ENCODE assay signal across 27 mouse cellular contexts in genomic region chr2:6258026-6258425, GRCm38 (mm10). TPM values are rescaled to one million over a fixed set of nuclear protein-coding genes. Genes with fewer than 3 reads are reported as not detected.
DNase-seq lines count a peak whose midpoint lies in the region; ATAC-seq and TF ChIP-seq lines count a peak whose summit lies in the region.
"Had no signal": no experiment of that assay in that cellular context is flagged by ENCODE, and none has a peak within 500 bp of the region (broad histone marks: within the 10 kb centered on the region; RNA-seq: fewer than 3 reads in every experiment).

No protein-coding gene starts in this region.

- no peak for DNase-seq in neural tube, embryonic 10.5 days (ENCODE audit: extremely low spot score, low spot score)
- DNase-seq in A20 (ENCODE audit: low read depth, low spot score) (peak; percentile 16), MEL (ENCODE audit: low read depth, low spot score) (peak; percentile 72)
- DNase-seq in urinary bladder, adult 18-20 months (ENCODE audit: low spot score in 2 of 2) = no peak
- DNase-seq: adrenal gland, adult 2 months; adrenal gland, postnatal 10 days; adrenal gland, postnatal 25 days; B cell, adult 2 months; cerebellum, adult 11 months; cerebellum, adult 18-20 months; cerebellum, adult 8-10 months; cerebellum, adult 9-11 months; cerebellum, postnatal 14 days; cerebellum, postnatal 36 days; embryo, embryonic 11 days; forebrain, postnatal 0 days had no signal

- 0 out of 2 replicates have a peak overlapping the region, but pooled peaks have one; percentile 7 for H3K9ac ChIP-seq in neural tube, embryonic 14.5 days (replicated peaks; ENCODE audit: low read depth, low read length)
- H3K9ac ChIP-seq in MEL (ENCODE audit: control insufficient read depth, low read depth, low read length, poor library complexity, severe bottlenecking) = no peak overlapping the region
- no peak overlapping the region for H3K9ac ChIP-seq in forebrain, embryonic 15.5 days (replicated peaks)
- H3K9ac ChIP-seq: embryonic facial prominence, embryonic 13.5 days; embryonic facial prominence, embryonic 15.5 days; forebrain, embryonic 12.5 days; forebrain, postnatal 0 days had no signal

- H3K4me3 ChIP-seq in neural tube, embryonic 14.5 days (ENCODE audit: low read depth, low read length) = no peak overlapping the region
- no peak overlapping the region for H3K4me3 ChIP-seq in MEL (ENCODE audit: control insufficient read depth in 1 of 2, insufficient read depth in 1 of 2, low read depth in 2 of 2, low read length in 2 of 2)
- no peak overlapping the region for H3K4me3 ChIP-seq in forebrain, embryonic 15.5 days
- H3K4me3 ChIP-seq: embryonic facial prominence, embryonic 13.5 days; embryonic facial prominence, embryonic 15.5 days; erythroblast, embryonic 14.5 days; forebrain, embryonic 10.5 days; forebrain, embryonic 12.5 days had no signal

- no peak overlapping the region for H3K27ac ChIP-seq in neural tube, embryonic 14.5 days (ENCODE audit: low read depth, low read length)
- H3K27ac ChIP-seq in MEL (ENCODE audit: control insufficient read depth, low read depth, low read length) = no peak overlapping the region
- H3K27ac ChIP-seq in forebrain, embryonic 15.5 days (replicated peaks) = no peak overlapping the region
- H3K27ac ChIP-seq: embryonic facial prominence, embryonic 13.5 days; embryonic facial prominence, embryonic 15.5 days; forebrain, embryonic 10.5 days; forebrain, embryonic 12.5 days had no signal

- ATAC-seq in neural tube, embryonic 14.5 days (ENCODE audit: low read depth) = no peak
- no peak for ATAC-seq in forebrain, embryonic 15.5 days (replicated peaks)
- ATAC-seq: CD4-positive, CD25-positive, alpha-beta regulatory T cell, adult 4 months; forebrain, embryonic 14.5 days; forebrain, postnatal 0 days had no signal

- no peak for TF ChIP-seq POLR2A in MEL (IDR thresholded peaks at IDR 0.05; ENCODE audit: control insufficient read depth in 1 of 2, insufficient read depth in 1 of 2, low read depth in 1 of 2, low read length in 2 of 2, poor library complexity in 1 of 2)

- no peak overlapping the region for H3K4me2 ChIP-seq in neural tube, embryonic 14.5 days (ENCODE audit: low read depth, low read length)
- H3K4me2 ChIP-seq in forebrain, embryonic 15.5 days (replicated peaks) = no peak overlapping the region
- H3K4me2 ChIP-seq: embryonic facial prominence, embryonic 13.5 days; embryonic facial prominence, embryonic 15.5 days; forebrain, embryonic 12.5 days had no signal

- no peaks in the 10 kb centered on the region for H3K36me3 ChIP-seq in neural tube, embryonic 14.5 days (ENCODE audit: control insufficient read depth, insufficient read depth, low read length)
- peaks cover 0 to 13% of the 10 kb centered on the region in 2 experiments; a peak in 2 of 4 replicates for H3K36me3 ChIP-seq in MEL (ENCODE audit: control insufficient read depth in 1 of 2, insufficient read depth in 2 of 2, low read length in 2 of 2)
- H3K36me3 ChIP-seq in forebrain, embryonic 15.5 days = no peaks in the 10 kb centered on the region
- H3K36me3 ChIP-seq: embryonic facial prominence, embryonic 13.5 days; embryonic facial prominence, embryonic 15.5 days; forebrain, embryonic 10.5 days; forebrain, embryonic 12.5 days; G1E had no signal

- no peaks in the 10 kb centered on the region for H3K79me2 ChIP-seq in MEL (ENCODE audit: control insufficient read depth, insufficient read depth, low read length, poor library complexity)

- 83% methylated on average over 4 of the region's 4 CpGs for WGBS in neural tube, embryonic 14.5 days
- WGBS in forebrain, embryonic 15.5 days = 93% methylated on average over 4 of the region's 4 CpGs

- peaks cover 13% of the 10 kb centered on the region; the same call in 1 of the 2 replicates for H3K4me1 ChIP-seq in neural tube, embryonic 14.5 days (ENCODE audit: control insufficient read depth, insufficient read depth, low read length)
- H3K4me1 ChIP-seq in MEL (ENCODE audit: control insufficient read depth in 1 of 2, insufficient read depth in 2 of 2, low read length in 2 of 2) = peaks cover 0 to 20% of the 10 kb centered on the region in 2 experiments
- H3K4me1 ChIP-seq in forebrain, embryonic 15.5 days = peaks cover 19% of the 10 kb centered on the region

- no peaks in the 10 kb centered on the region for H3K9me3 ChIP-seq in neural tube, embryonic 14.5 days (ENCODE audit: control insufficient read depth, low read length)
- H3K9me3 ChIP-seq in MEL (replicated peaks; ENCODE audit: insufficient read depth, low read length) = no peaks in the 10 kb centered on the region
- H3K9me3 ChIP-seq in forebrain, embryonic 15.5 days = peaks cover 4% of the 10 kb centered on the region; the same call in 1 of the 2 replicates
- H3K9me3 ChIP-seq: embryonic facial prominence, embryonic 13.5 days; embryonic facial prominence, embryonic 15.5 days had no signal

- no peak for TF ChIP-seq CTCF in MEL (IDR thresholded peaks at IDR 0.05 in 2 of 3, conservative IDR thresholded peaks at IDR 0.05 in 1 of 3; ENCODE audit: control insufficient read depth in 1 of 3, insufficient read depth in 1 of 3, low read depth in 2 of 3, low read length in 3 of 3, poor library complexity in 1 of 3, severe bottlenecking in 1 of 3)

- no peaks in the 10 kb centered on the region for H3K27me3 ChIP-seq in neural tube, embryonic 14.5 days (ENCODE audit: control insufficient read depth, insufficient read depth, low read length)
- no peaks in the 10 kb centered on the region for H3K27me3 ChIP-seq in MEL (ENCODE audit: control insufficient read depth in 1 of 2, insufficient read depth in 2 of 2, low read length in 2 of 2)
- H3K27me3 ChIP-seq in forebrain, embryonic 15.5 days = peaks cover 5% of the 10 kb centered on the region
- H3K27me3 ChIP-seq: CH12.LX; embryonic facial prominence, embryonic 13.5 days; embryonic facial prominence, embryonic 15.5 days had no signal

- TF ChIP-seq EP300 in MEL (IDR thresholded peaks at IDR 0.05; ENCODE audit: low read depth in 1 of 2, low read length in 2 of 2) = no peak

- TF ChIP-seq RAD21 in MEL (IDR thresholded peaks at IDR 0.05; ENCODE audit: low read depth, low read length) = no peak

TF ChIP-seq in MEL, 35 proteins besides CTCF, POLR2A, EP300 and RAD21:
- TF ChIP-seq TBP (IDR thresholded peaks at IDR 0.05; ENCODE audit: low read depth, low read length) (no peak), TCF12 (IDR thresholded peaks at IDR 0.05; ENCODE audit: low read depth, low read length) (no peak), ETS1 (IDR thresholded peaks at IDR 0.05; ENCODE audit: low read depth, low read length) (0 out of 2 replicates have a peak, but pooled peaks have one; percentile 22), NELFE (IDR thresholded peaks at IDR 0.05; ENCODE audit: low read depth, low read length) (no peak), MAX (IDR thresholded peaks at IDR 0.05; ENCODE audit: low read length) (0 out of 2 replicates have a peak, but pooled peaks have one; percentile 22), GATA1 (IDR thresholded peaks at IDR 0.05; ENCODE audit: low read depth, low read length) (no peak), MXI1 (IDR thresholded peaks at IDR 0.05; ENCODE audit: low read depth, low read length) (no peak), MAFK (IDR thresholded peaks at IDR 0.05; ENCODE audit: borderline replicate concordance, low read depth, low read length) (no peak), ZKSCAN1 (IDR thresholded peaks at IDR 0.05; ENCODE audit: low read depth, low read length) (no peak), JUND (IDR thresholded peaks at IDR 0.05; ENCODE audit: low read depth, low read length) (no peak), MAZ (IDR thresholded peaks at IDR 0.05; ENCODE audit: low read depth, low read length) (no peak), HCFC1 (IDR thresholded peaks at IDR 0.05; ENCODE audit: low read depth, low read length) (no peak)

RNA-seq across cellular contexts. Expression of gene Echdc3, which starts 45.2 kb away (rescaled TPM):
- polyA plus RNA-seq in neural tube, embryonic 14.5 days (2014; fragmentation: Nextera tagmentation; extraction: Ambion mirVana) = 0.39 and 0.80 TPM in 2 replicates
- total RNA-seq in MEL (2012; rRNA removed) = not detected in 2 replicates
- not detected for polyA plus RNA-seq in MEL (2012; ENCODE audit: insufficient read depth in 1 of 2, insufficient read length in 2 of 2, low read depth in 1 of 2, low replicate concordance in 2 of 2, missing spikeins in 1 of 2)
- polyA plus RNA-seq in forebrain, embryonic 15.5 days (2015; fragmentation: Nextera tagmentation; extraction: Ambion mirVana) = 0.65 and 1.1 TPM in 2 replicates
- polyA plus RNA-seq: CD4-positive, CD25-positive, alpha-beta regulatory T cell, adult 4 months; G1E had no signal

Comparison
In these comparisons a context has a peak if more than half of its experiments do, and no peak if none do; other contexts are left out.
1. DNase-seq: peak in A20 (single experiment) and MEL (single experiment); none in neural tube, embryonic 10.5 days (single experiment) and urinary bladder, adult 18-20 months (0 of 2).